ENCODE assay signal across 8 mouse cellular contexts in the genomic region with DNA sequence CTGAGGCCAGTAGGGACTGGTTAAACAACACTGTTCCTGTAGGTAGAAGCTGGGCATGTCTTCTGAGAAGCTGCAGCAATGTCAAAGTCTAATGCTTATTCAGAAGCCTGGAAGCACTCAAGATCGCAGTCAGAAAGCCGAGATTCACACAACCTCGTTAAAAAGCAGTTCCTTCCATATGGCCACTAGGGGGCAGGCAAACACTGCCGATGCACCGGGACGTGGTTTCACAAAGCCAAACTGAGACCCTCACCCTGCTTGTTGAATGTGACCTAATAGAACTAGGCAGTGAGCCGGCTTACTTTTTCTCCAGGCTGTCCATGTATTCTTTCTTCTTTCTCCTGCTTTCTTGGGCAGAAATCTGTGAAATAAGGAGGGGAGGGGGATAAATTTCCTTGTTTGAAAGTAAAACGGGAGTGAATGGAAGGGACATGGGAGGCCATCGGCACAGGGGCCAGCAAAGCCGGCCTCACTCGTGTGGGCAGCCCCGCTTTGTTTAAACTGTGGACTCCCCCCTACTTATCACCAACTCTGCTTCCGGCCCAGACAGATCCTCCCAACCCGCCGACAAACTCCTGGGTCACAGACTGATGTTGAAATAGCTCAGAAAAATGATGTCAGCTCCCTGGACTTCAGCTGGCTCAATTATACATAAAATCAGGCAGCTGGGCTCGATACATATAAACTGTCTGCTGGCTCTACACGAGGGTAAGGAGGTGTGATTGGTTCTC. TPM values are rescaled to one million over a fixed set of nuclear protein-coding genes. Genes with fewer than 3 reads are reported as not detected.
DNase-seq lines count a peak whose midpoint lies in the region; ATAC-seq and TF ChIP-seq lines count a peak whose summit lies in the region.

No protein-coding gene starts in this region.

- H3K4me1 ChIP-seq in G1E (ENCODE audit: insufficient read depth, low read depth, low read length), result no peaks in the 10 kb centered on the region
- H3K4me1 ChIP-seq in forebrain, embryonic 15.5 days, result peaks cover 14% of the 10 kb centered on the region
- peaks cover 25% of the 10 kb centered on the region for H3K4me1 ChIP-seq in lung, embryonic 15.5 days

- no peaks in the 10 kb centered on the region for H3K36me3 ChIP-seq in G1E (replicated peaks)
- H3K36me3 ChIP-seq in forebrain, embryonic 15.5 days, result no peaks in the 10 kb centered on the region
- peaks cover 38% of the 10 kb centered on the region for H3K36me3 ChIP-seq in lung, embryonic 15.5 days

- peak overlapping the region; percentile 28 for H3K4me2 ChIP-seq in forebrain, embryonic 15.5 days (replicated peaks)
- H3K4me2 ChIP-seq in lung, embryonic 15.5 days, result peak overlapping the region; percentile 45

- no peak for DNase-seq in G1E (ENCODE audit: low spot score)
- peak; percentile 37 for DNase-seq in cerebellum, adult 11 months
- peak; percentile 85 for DNase-seq in heart, postnatal 4 days
- DNase-seq in layer of hippocampus, adult 2 months (ENCODE audit: low spot score in 2 of 2), result peak; percentile 67 to 80
- peak; percentile 58 for DNase-seq in ovary, postnatal 10 days (ENCODE audit: low spot score)
- peak; percentile 59 for DNase-seq in thymus, postnatal 25 days

- WGBS in forebrain, embryonic 15.5 days, result 35% methylated on average over 17 of the region's 17 CpGs
- 2% methylated on average over 17 of the region's 17 CpGs for WGBS in lung, embryonic 15.5 days

- no peak overlapping the region for H3K27ac ChIP-seq in forebrain, embryonic 15.5 days (replicated peaks)
- no peak overlapping the region for H3K27ac ChIP-seq in layer of hippocampus, adult 2 months
- H3K27ac ChIP-seq in lung, embryonic 15.5 days, result peak overlapping the region; percentile 95

- H3K9me3 ChIP-seq in G1E (replicated peaks), result peaks cover 5% of the 10 kb centered on the region
- no peaks in the 10 kb centered on the region for H3K9me3 ChIP-seq in forebrain, embryonic 15.5 days
- no peaks in the 10 kb centered on the region for H3K9me3 ChIP-seq in lung, embryonic 15.5 days

- no peak overlapping the region for H3K4me3 ChIP-seq in G1E (ENCODE audit: low read depth, low read length)
- 0 out of 2 replicates have a peak overlapping the region, but pooled peaks have one; percentile 9 for H3K4me3 ChIP-seq in forebrain, embryonic 15.5 days
- no peak overlapping the region for H3K4me3 ChIP-seq in layer of hippocampus, adult 2 months
- H3K4me3 ChIP-seq in lung, embryonic 15.5 days, result no peak overlapping the region

- H3K9ac ChIP-seq in forebrain, embryonic 15.5 days (replicated peaks), result no peak overlapping the region
- H3K9ac ChIP-seq in lung, embryonic 15.5 days, result peak overlapping the region; percentile 18; the same call in 1 of the 2 replicates

- no peak for ATAC-seq in G1E (ENCODE audit: extremely low read depth, insufficient number of reproducible peaks, low FRiP score, poor library complexity, severe bottlenecking)
- ATAC-seq in forebrain, embryonic 15.5 days (replicated peaks), result peak; percentile 55
- ATAC-seq in lung, embryonic 15.5 days (ENCODE audit: borderline replicate concordance, extremely low read depth, low FRiP score, low TSS enrichment), result peak; percentile 84

- TF ChIP-seq CTCF in G1E (IDR thresholded peaks at IDR 0.05; ENCODE audit: low read depth, low read length), result peak; percentile 53; the same call in 1 of the 2 replicates
- peak; percentile 96 for TF ChIP-seq CTCF in layer of hippocampus, adult 2 months (conservative IDR thresholded peaks at IDR 0.05)

- no peaks in the 10 kb centered on the region for H3K27me3 ChIP-seq in G1E (ENCODE audit: insufficient read depth, low read length)
- H3K27me3 ChIP-seq in forebrain, embryonic 15.5 days, result no peaks in the 10 kb centered on the region
- H3K27me3 ChIP-seq in lung, embryonic 15.5 days, result no peaks in the 10 kb centered on the region

RNA-seq across cellular contexts. Expression of gene Dgki, which starts 54.6 kb away (rescaled TPM):
- total RNA-seq in G1E (2014; fragmentation: Nextera tagmentation) (not detected in 2 replicates), G1E (2017) (0.05 and 0.06 TPM in 2 replicates)
- polyA plus RNA-seq in G1E (2012), result not detected in 2 replicates
- polyA plus RNA-seq in forebrain, embryonic 15.5 days (2015; fragmentation: Nextera tagmentation; extraction: Ambion mirVana), result 7.2 and 9.9 TPM in 2 replicates
- total RNA-seq in heart, postnatal 4 days (2021), result under 1 TPM; 0.67 to 0.70 TPM
- 10 to 100 TPM; 88.6 to 89.5 TPM for total RNA-seq in layer of hippocampus, adult 2 months (2021)
- polyA plus RNA-seq in lung, embryonic 15.5 days (2015; fragmentation: Nextera tagmentation; extraction: Ambion mirVana), result 0.24 and 0.60 TPM in 2 replicates

Comparison
In these comparisons a context has a peak if more than half of its experiments do, and no peak if none do; other contexts are left out.
1. RNA of gene Dgki, which starts 54.6 kb away (total RNA-seq): 88.6 to 89.5 TPM in layer of hippocampus, adult 2 months; 0.67 to 0.70 TPM in heart, postnatal 4 days and 0.05 to 0.06 TPM in G1E; every median in the first group is over 10 times any median in the second.